Mouse (Mus musculus) megakaryocyte, embryonic 14.5 days (primary cell): ENCODE measurements around the gene Cd3eap.

Experiments
- FLI1 ChIP-seq: IDR thresholded peaks from 2 replicates; pipeline ENCODE4 v1.6.1; 2012; ENCODE audit warnings: low read length, inconsistent platforms, mixed read lengths
- GATA1 ChIP-seq: IDR thresholded peaks from 3 replicates; pipeline ENCODE4 v1.6.1; 2012; ENCODE audit warnings: mixed read lengths, low read length, inconsistent platforms, borderline replicate concordance

GRCm38 (mm10) chr7:19327128-19327527 is 32.2 kb downstream of the Cd3eap start:
- TF ChIP-seq GATA1 (no peak), FLI1 (no peak)
